Mouse (Mus musculus) heart, postnatal 0 days (tissue): ENCODE results near the gene Clip4.

ENCODE experiments used
- CTCF ChIP-seq: IDR thresholded peaks from 2 replicates; pipeline ENCODE4 v1.5.1; 2016; ENCODE audit warnings: antibody characterized with exemption, control low read depth, low read depth
- EP300 ChIP-seq: IDR thresholded peaks from 2 replicates; pipeline ENCODE4 v1.6.1; 2016; ENCODE audit warnings: antibody characterized with exemption, low read depth

DNA sequence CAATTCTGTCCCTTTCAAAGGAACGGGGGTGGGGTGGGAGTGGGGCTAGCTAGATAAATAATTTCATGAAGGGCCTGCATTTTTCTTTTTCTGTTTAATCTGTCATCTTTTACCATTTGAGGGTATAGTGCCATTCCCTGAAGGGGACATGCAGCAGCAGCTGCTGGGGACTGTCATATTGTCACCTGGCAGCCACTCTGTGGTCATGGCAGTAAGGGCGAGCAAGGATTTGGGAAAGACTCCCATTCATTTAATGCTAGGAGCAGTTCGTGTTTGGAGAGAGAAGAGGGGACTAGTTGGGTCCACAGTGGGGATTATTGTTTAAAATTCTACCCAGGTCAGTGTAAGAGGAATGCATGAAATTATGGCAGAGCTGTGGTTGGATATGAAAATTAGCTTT, 31.8 kb upstream of the Clip4 start:
- TF ChIP-seq EP300, result no peak
- no peak for TF ChIP-seq CTCF
